In genomic region chr19:37495319-37496270, GRCm38 (mm10) we compare ENCODE assay signal across 8 mouse cellular contexts. TPM values are rescaled to one million over a fixed set of nuclear protein-coding genes. Genes with fewer than 3 reads are reported as not detected.
A peak's percentile ranks its signal among the peaks of the same experiment; 100 is the strongest.
DNase-seq lines count a peak whose midpoint lies in the region; ATAC-seq lines count a peak whose summit lies in the region.

No protein-coding gene starts in this region.

- H3K27ac ChIP-seq in hindbrain, embryonic 12.5 days, result no peak overlapping the region

- no peak overlapping the region for H3K4me2 ChIP-seq in hindbrain, embryonic 12.5 days (replicated peaks)

- H3K27me3 ChIP-seq in hindbrain, embryonic 12.5 days, result no peaks in the 10 kb centered on the region

- H3K36me3 ChIP-seq in hindbrain, embryonic 12.5 days, result no peaks in the 10 kb centered on the region

- DNase-seq in heart, adult 11 months, result peak; percentile 89
- DNase-seq in heart, postnatal 25 days (ENCODE audit: low spot score), result no peak
- peak; percentile 75 for DNase-seq in MEL-GATA-1-ER (ENCODE audit: extremely low read depth, low read depth)
- DNase-seq in left cerebral cortex, postnatal 36 days (ENCODE audit: low spot score in 2 of 2), result peak; percentile 16
- DNase-seq in natural killer cell, adult 2 months (ENCODE audit: low spot score in 2 of 2), result peak; percentile 30 to 85
- no peak for DNase-seq in cerebellum, postnatal 36 days
- DNase-seq in cerebellum, adult 11-12 months, result no peak

- 84% methylated on average over 22 of the region's 22 CpGs for WGBS in hindbrain, embryonic 12.5 days

- no peaks in the 10 kb centered on the region for H3K9me3 ChIP-seq in hindbrain, embryonic 12.5 days (replicated peaks)

- 0 out of 2 replicates have a peak, but pooled peaks cover 3% of the 10 kb centered on the region for H3K4me1 ChIP-seq in hindbrain, embryonic 12.5 days

- intact Hi-C loops in heart, postnatal 25 days (cut with DNase I), result no loop called here
- intact Hi-C loops in left cerebral cortex, postnatal 36 days (cut with DNase I), result no loop called here

- no peak for ATAC-seq in hindbrain, embryonic 12.5 days (ENCODE audit: low FRiP score)

- no peak overlapping the region for H3K9ac ChIP-seq in hindbrain, embryonic 12.5 days

- no peak overlapping the region for H3K4me3 ChIP-seq in hindbrain, embryonic 12.5 days

RNA-seq across cellular contexts. Expression of gene Exoc6, which starts 54.6 kb away (rescaled TPM):
- 10 to 100 TPM; 29.2 TPM for total RNA-seq in heart, postnatal 25 days (2021)
- 10 to 100 TPM; 42.3 to 43.9 TPM for total RNA-seq in left cerebral cortex, postnatal 36 days (2021)
- 9.5 and 10.3 TPM in 2 replicates for polyA plus RNA-seq in hindbrain, embryonic 12.5 days (2016; fragmentation: Nextera tagmentation; extraction: Ambion mirVana)

Comparison
In these comparisons a context has a peak if more than half of its experiments do, and no peak if none do; other contexts are left out.
1. DNase-seq: peak in heart, adult 11 months (single experiment), MEL-GATA-1-ER (single experiment), left cerebral cortex, postnatal 36 days (2 of 2) and natural killer cell, adult 2 months (2 of 2); none in heart, postnatal 25 days (single experiment), cerebellum, postnatal 36 days (0 of 2) and cerebellum, adult 11-12 months (single experiment).